ENCODE assay signal across 23 mouse cellular contexts in the genomic region with DNA sequence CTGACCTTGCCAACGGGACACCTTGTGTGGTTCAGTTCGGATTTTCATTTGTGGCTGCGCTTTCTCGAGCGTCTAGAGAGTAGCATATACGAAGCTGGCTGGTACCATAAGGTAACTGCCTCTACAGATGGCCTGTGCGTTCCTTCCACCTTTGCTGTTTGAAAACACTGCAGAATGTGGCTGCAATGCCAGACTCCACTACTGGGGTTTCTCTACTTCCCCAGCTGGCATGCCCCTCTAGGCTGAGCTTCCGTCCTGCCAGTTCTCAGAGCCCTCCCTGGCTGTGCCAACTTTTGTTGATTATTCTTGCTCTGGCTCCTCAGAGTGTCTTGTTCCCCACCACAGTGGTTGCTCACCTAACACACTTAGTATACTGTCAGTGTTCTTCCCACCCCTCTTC.
A peak's percentile ranks its signal among the peaks of the same experiment; 100 is the strongest.
DNase-seq lines count a peak whose midpoint lies in the region; ATAC-seq and TF ChIP-seq lines count a peak whose summit lies in the region.
"Had no signal": no experiment of that assay in that cellular context is flagged by ENCODE, and none has a peak within 500 bp of the region (broad histone marks: within the 10 kb centered on the region; RNA-seq: fewer than 3 reads in every experiment).

No protein-coding gene starts in this region.

- H3K27ac ChIP-seq in forebrain, embryonic 13.5 days: no peak overlapping the region
- no peak overlapping the region for H3K27ac ChIP-seq in forebrain, embryonic 12.5 days
- H3K27ac ChIP-seq in stomach, postnatal 0 days (replicated peaks): 0 out of 2 replicates have a peak overlapping the region, but pooled peaks have one; percentile 4
- H3K27ac ChIP-seq: hindbrain, embryonic 12.5 days; hindbrain, embryonic 15.5 days had no signal

- no peak overlapping the region for H3K9ac ChIP-seq in forebrain, embryonic 13.5 days
- no peak overlapping the region for H3K9ac ChIP-seq in forebrain, embryonic 12.5 days
- H3K9ac ChIP-seq in stomach, postnatal 0 days (ENCODE audit: low read length): no peak overlapping the region
- H3K9ac ChIP-seq: hindbrain, embryonic 12.5 days; hindbrain, embryonic 15.5 days had no signal

- H3K27me3 ChIP-seq in forebrain, embryonic 13.5 days: peaks cover 71% of the 10 kb centered on the region
- peaks cover 78% of the 10 kb centered on the region for H3K27me3 ChIP-seq in forebrain, embryonic 12.5 days
- no peaks in the 10 kb centered on the region for H3K27me3 ChIP-seq in stomach, postnatal 0 days (ENCODE audit: control insufficient read depth, insufficient read depth, low read length)
- H3K27me3 ChIP-seq: CH12.LX, Patski had no signal

- H3K4me3 ChIP-seq in forebrain, embryonic 13.5 days: no peak overlapping the region
- H3K4me3 ChIP-seq in forebrain, embryonic 12.5 days (replicated peaks): no peak overlapping the region
- no peak overlapping the region for H3K4me3 ChIP-seq in stomach, postnatal 0 days (ENCODE audit: low read depth, low read length)
- H3K4me3 ChIP-seq: hindbrain, embryonic 12.5 days; hindbrain, embryonic 15.5 days had no signal

- H3K36me3 ChIP-seq in forebrain, embryonic 13.5 days (ENCODE audit: poor library complexity, severe bottlenecking): no peaks in the 10 kb centered on the region
- H3K36me3 ChIP-seq in forebrain, embryonic 12.5 days (replicated peaks): no peaks in the 10 kb centered on the region
- no peaks in the 10 kb centered on the region for H3K36me3 ChIP-seq in stomach, postnatal 0 days (ENCODE audit: control insufficient read depth, insufficient read depth, low read length)
- H3K36me3 ChIP-seq: G1E; hindbrain, embryonic 12.5 days; hindbrain, embryonic 15.5 days had no signal

- H3K4me2 ChIP-seq in forebrain, embryonic 13.5 days: no peak overlapping the region
- H3K4me2 ChIP-seq in forebrain, embryonic 12.5 days: no peak overlapping the region
- H3K4me2 ChIP-seq in stomach, postnatal 0 days (replicated peaks; ENCODE audit: low read depth): no peak overlapping the region
- H3K4me2 ChIP-seq: heart, embryonic 11.5 days; hindbrain, embryonic 12.5 days; hindbrain, embryonic 15.5 days had no signal

- TF ChIP-seq CTCF in stomach, postnatal 0 days (IDR thresholded peaks at IDR 0.05; ENCODE audit: low read depth): no peak

- no peak for TF ChIP-seq EP300 in stomach, postnatal 0 days (optimal IDR thresholded peaks at IDR 0.05)

- intact Hi-C loops in left cerebral cortex, postnatal 4 days (cut with DNase I): no loop called here
- intact Hi-C loops in left cerebral cortex, postnatal 10 days (cut with DNase I): no loop called here

- H3K9me3 ChIP-seq in forebrain, embryonic 13.5 days (replicated peaks): no peaks in the 10 kb centered on the region
- H3K9me3 ChIP-seq in forebrain, embryonic 12.5 days: no peaks in the 10 kb centered on the region
- H3K9me3 ChIP-seq in stomach, postnatal 0 days (ENCODE audit: control insufficient read depth, low read length): no peaks in the 10 kb centered on the region
- H3K9me3 ChIP-seq: G1E; hindbrain, embryonic 12.5 days; hindbrain, embryonic 15.5 days had no signal

- ATAC-seq in forebrain, embryonic 13.5 days: peak; percentile 61; the same call in 1 of the 2 replicates
- ATAC-seq in forebrain, embryonic 12.5 days (ENCODE audit: low FRiP score): no peak
- ATAC-seq in stomach, postnatal 0 days (ENCODE audit: low FRiP score, low TSS enrichment): no peak
- ATAC-seq: intestine, postnatal 0 days; Patski had no signal

- DNase-seq in left cerebral cortex, postnatal 4 days: peak; percentile 30
- no peak for DNase-seq in left cerebral cortex, postnatal 10 days (ENCODE audit: extremely low spot score in 1 of 2, low spot score in 2 of 2)
- DNase-seq in stomach, postnatal 0 days (ENCODE audit: low spot score): no peak
- no peak for DNase-seq in spleen, postnatal 4 days (ENCODE audit: low spot score in 2 of 2)
- DNase-seq: adrenal gland, postnatal 10 days; adrenal gland, postnatal 36 days; B cell, adult 2 months; cerebellum, adult 11 months; cerebellum, adult 2 months; cerebellum, adult 9-11 months; cerebellum, postnatal 36 days; gastrocnemius, postnatal 10 days; heart, adult 11 months; kidney, adult 2 months had no signal

- H3K4me1 ChIP-seq in forebrain, embryonic 13.5 days: peaks cover 26% of the 10 kb centered on the region
- peaks cover 22% of the 10 kb centered on the region for H3K4me1 ChIP-seq in forebrain, embryonic 12.5 days
- H3K4me1 ChIP-seq in stomach, postnatal 0 days (replicated peaks; ENCODE audit: control insufficient read depth, insufficient read depth): 0 out of 2 replicates have a peak, but pooled peaks cover 2% of the 10 kb centered on the region
- H3K4me1 ChIP-seq: hindbrain, embryonic 12.5 days had no signal

- 72% methylated on average over 8 of the region's 8 CpGs for WGBS in forebrain, embryonic 13.5 days
- 80% methylated on average over 8 of the region's 8 CpGs for WGBS in forebrain, embryonic 12.5 days
- WGBS in stomach, postnatal 0 days: 70% methylated on average over 8 of the region's 8 CpGs
